Mouse (Mus musculus) c-Kit-negative CD71-positive TER-119-positive erythroid progenitor cells, embryonic 14.5 days (primary cell): ENCODE data around the gene Gdpd3.
A peak's percentile ranks its signal among the peaks of the same experiment; 100 is the strongest.
"Not testable (repeated sequence)": the region's sequence is repeated elsewhere in the genome, so short reads cannot be mapped to it uniquely, and the experiment has no call there.

Source experiments
- DNase-seq: peaks from one replicate; pipeline ENCODE4 v3.0.0-alpha.2; 2013; ENCODE audit warnings: low read depth, low spot score

Gdpd3 gene

GRCm38 (mm10) chr7:126760391-126760802 lies 5.7 kb upstream of the Gdpd3 start:
- DNase-seq, result no peak

GRCm38 (mm10) chr7:126760956-126761355 lies 5.2 kb upstream of the Gdpd3 start:
- no peak for DNase-seq

- no peak for DNase-seq
These were observed 4.5 kb upstream of the Gdpd3 start for GRCm38 (mm10) chr7:126761529-126762067.

GRCm38 (mm10) chr7:126762471-126763008 lies 3.6 kb upstream of the Gdpd3 start:
- no peak for DNase-seq

- no peak for DNase-seq
These were observed 594 bp upstream of the Gdpd3 start for GRCm38 (mm10) chr7:126765540-126765939.

GRCm38 (mm10) chr7:126767001-126767400 lies 867 bp downstream of the Gdpd3 start:
- DNase-seq, result no peak

- DNase-seq, result no peak
These were observed 4.7 kb downstream of the Gdpd3 start for GRCm38 (mm10) chr7:126770784-126771183.

- DNase-seq, result no peak
These were observed 7.2 kb downstream of the Gdpd3 start for GRCm38 (mm10) chr7:126773351-126773750.

GRCm38 (mm10) chr7:126774463-126774862 lies 8.3 kb downstream of the Gdpd3 start:
- no peak for DNase-seq

- DNase-seq, result no peak
These were observed 9.2 kb downstream of the Gdpd3 start for GRCm38 (mm10) chr7:126775185-126775977.

- no peak for DNase-seq
These were observed 9.8 kb downstream of the Gdpd3 start for GRCm38 (mm10) chr7:126775978-126776234.

- peak; percentile 81 for DNase-seq
These were observed 10.5 kb downstream of the Gdpd3 start, which contains the start of gene Ypel3 for GRCm38 (mm10) chr7:126776598-126777057. Gene Ypel3, plus strand, starts transcription at chr7:126776955.

- DNase-seq, result no peak
These were observed 11.3 kb downstream of the Gdpd3 start for GRCm38 (mm10) chr7:126777476-126777875.

- DNase-seq, result no peak
These were observed 12.0 kb downstream of the Gdpd3 start for GRCm38 (mm10) chr7:126778147-126778546.

- not testable (repeated sequence) for DNase-seq
These were observed 13.0 kb downstream of the Gdpd3 start for GRCm38 (mm10) chr7:126779101-126779500.

GRCm38 (mm10) chr7:126779983-126780970 lies 14.1 kb downstream of the Gdpd3 start:
- peak; percentile 67 for DNase-seq

GRCm38 (mm10) chr7:126780971-126781635 lies 15.0 kb downstream of the Gdpd3 start, which contains the start of gene Tbx6:
Gene Tbx6, plus strand, starts transcription at chr7:126781483.
- no peak for DNase-seq

GRCm38 (mm10) chr7:126781661-126782370 lies 15.7 kb downstream of the Gdpd3 start:
- DNase-seq, result no peak

- DNase-seq, result no peak
These were observed 16.6 kb downstream of the Gdpd3 start for GRCm38 (mm10) chr7:126782693-126783092.

- no peak for DNase-seq
These were observed 18.3 kb downstream of the Gdpd3 start for GRCm38 (mm10) chr7:126784469-126784868.

- DNase-seq, result no peak
These were observed 18.9 kb downstream of the Gdpd3 start for GRCm38 (mm10) chr7:126785056-126785455.
